Mouse (Mus musculus) testis, adult 2 months (tissue): ENCODE measurements around the gene Gm5751. TPM values are rescaled to one million over a fixed set of nuclear protein-coding genes. Genes with fewer than 3 reads are reported as not detected.
"Not testable (repeated sequence)": the region's sequence is repeated elsewhere in the genome, so short reads cannot be mapped to it uniquely, and the experiment has no call there.

Experiments
- H3K27ac ChIP-seq: fragments of 200-500 bp; 2 replicates; pipeline ENCODE4 v1.5.1; 2012; ENCODE audit warnings: low read depth, low read length; ENCODE audit not compliant: control insufficient read depth, insufficient read depth
- H3K27me3 ChIP-seq: fragments of 200-500 bp; 2 replicates; pipeline ENCODE4 v1.6.1; 2012; ENCODE audit warnings: mild to moderate bottlenecking, low read length, moderate library complexity; ENCODE audit not compliant: control insufficient read depth, insufficient read depth
- H3K36me3 ChIP-seq: fragments of 200-500 bp; 2 replicates; pipeline ENCODE4 v1.6.1; 2012; ENCODE audit warnings: mild to moderate bottlenecking, low read length; ENCODE audit not compliant: control insufficient read depth, insufficient read depth
- H3K4me1 ChIP-seq: fragments of 200-500 bp; 2 replicates; pipeline ENCODE4 v1.6.1; 2012; ENCODE audit warnings: low read length; ENCODE audit not compliant: control insufficient read depth, insufficient read depth
- H3K4me3 ChIP-seq: fragments of 200-500 bp; 2 replicates; pipeline ENCODE4 v1.5.1; 2012; ENCODE audit warnings: low read depth, mild to moderate bottlenecking, low read length, moderate library complexity, mixed read lengths; ENCODE audit not compliant: control insufficient read depth
- CTCF ChIP-seq: fragments of 200-500 bp; IDR thresholded peaks from 2 replicates; pipeline ENCODE4 v1.5.1; 2012; ENCODE audit warnings: low read depth, mild to moderate bottlenecking, inconsistent platforms, low read length, moderate library complexity; ENCODE audit not compliant: control insufficient read depth, insufficient read depth, insufficient replicate concordance
- POLR2A ChIP-seq: fragments of 200-500 bp; IDR thresholded peaks from 2 replicates; pipeline ENCODE4 v1.6.1; 2012; ENCODE audit warnings: low read depth, mild to moderate bottlenecking, inconsistent platforms, low read length, moderate library complexity; ENCODE audit not compliant: control insufficient read depth
- polyA plus RNA-seq: library from polyadenylated mRNA; depleted of rRNA; stranded (reverse); fragments of >200 nt; gene quantifications from 2 replicates; pipeline ENCODE4 v1.2.3, GENCODE M21; 2012; rRNA removed

Gene Gm5751
- 0.46 TPM in 1 of 2 replicates, not detected in the other for polyA plus RNA-seq

DNA sequence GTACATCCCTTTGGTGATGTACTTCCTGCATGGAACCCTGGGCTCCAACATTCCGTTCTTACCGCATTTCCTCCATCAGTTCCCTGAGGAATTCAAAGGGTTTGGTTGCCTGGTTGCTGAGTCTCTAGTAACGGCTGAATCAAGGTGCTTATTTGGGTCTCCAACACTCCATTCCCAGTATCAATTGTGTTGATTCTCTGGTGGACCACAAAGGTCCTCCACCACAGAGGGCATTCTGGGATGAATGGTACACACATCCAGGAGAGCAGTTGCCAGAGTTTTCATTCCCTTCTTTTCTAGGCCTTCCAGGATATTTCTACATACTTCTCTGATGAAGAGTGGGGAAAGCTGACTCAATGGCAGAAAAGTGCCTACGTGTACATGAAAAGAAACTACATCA is at the start of gene Gm5751:
Gene Gm5751, plus strand, starts transcription at position 301 of the 400 bp plus-strand sequence.
- H3K4me3 ChIP-seq, H3K27ac ChIP-seq, H3K27me3 ChIP-seq, H3K4me1 ChIP-seq, H3K36me3 ChIP-seq: not testable (repeated sequence)

DNA sequence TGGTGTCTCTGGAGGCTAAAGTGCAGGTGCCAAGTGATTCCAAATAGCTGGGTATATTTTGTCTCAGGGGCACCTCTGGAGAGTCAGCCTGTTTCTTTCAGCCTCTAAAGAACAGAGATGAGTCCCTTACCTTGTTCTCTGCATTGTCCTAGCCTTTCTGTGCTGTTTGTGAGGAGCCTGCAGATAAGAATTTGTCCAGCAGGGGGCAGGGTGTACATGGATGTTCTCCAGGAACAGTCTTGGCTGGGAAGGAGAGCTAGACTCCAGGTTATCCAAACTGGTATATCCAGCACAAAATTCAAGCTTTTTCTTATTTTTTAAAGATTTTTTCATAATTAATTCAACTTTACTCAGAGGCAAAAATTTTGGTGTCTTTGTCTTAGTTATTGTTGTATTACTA is 42.0 kb upstream of the Gm5751 start:
- Histone ChIP-seq H3K4me1 (no peaks in the 10 kb centered on the region), H3K36me3 (no peaks in the 10 kb centered on the region), H3K27me3 (no peaks in the 10 kb centered on the region), H3K27ac (no peak overlapping the region), H3K4me3 (no peak overlapping the region)
- TF ChIP-seq POLR2A (no peak), CTCF (no peak; the same call in 1 of the 2 replicates)

DNA sequence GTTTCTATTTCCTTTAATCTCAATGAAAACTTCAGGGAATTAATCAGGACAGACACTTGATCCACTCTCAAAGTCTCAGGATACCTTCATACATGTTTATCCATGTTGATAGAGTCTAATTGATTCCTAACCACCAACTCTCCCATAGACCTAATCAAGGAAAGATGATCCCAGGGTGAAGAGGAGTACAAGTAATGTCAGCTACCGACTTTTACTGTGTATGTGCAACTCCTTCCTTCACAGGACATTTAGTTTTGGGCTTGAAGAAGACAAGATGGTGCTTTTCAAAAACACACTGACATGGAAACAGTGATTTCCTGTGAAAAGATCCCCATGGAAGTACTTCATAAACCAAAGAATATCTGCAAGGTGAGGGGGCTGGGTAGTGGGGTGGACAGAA is 30.4 kb upstream of the Gm5751 start, which contains the start of gene Gm6592:
Gene Gm6592, plus strand, starts transcription at position 301 of the 400 bp plus-strand sequence.
- no peak for TF ChIP-seq POLR2A
- TF ChIP-seq CTCF, result no peak
- H3K36me3 ChIP-seq, result no peaks in the 10 kb centered on the region
- no peak within 1 kb of the TSS for H3K27ac ChIP-seq
- H3K27me3 ChIP-seq, result no peaks in the 10 kb centered on the region
- no peak within 1 kb of the TSS for H3K4me3 ChIP-seq
- no peaks in the 10 kb centered on the region for H3K4me1 ChIP-seq

- H3K4me3 ChIP-seq, result no peak overlapping the region
- no peaks in the 10 kb centered on the region for H3K4me1 ChIP-seq
- TF ChIP-seq POLR2A (no peak), CTCF (no peak)
- H3K27me3 ChIP-seq, result no peaks in the 10 kb centered on the region
- no peak overlapping the region for H3K27ac ChIP-seq
- H3K36me3 ChIP-seq, result no peaks in the 10 kb centered on the region
Observed at GRCm38 (mm10) chrX:8852486-8852885, 21.6 kb upstream of the Gm5751 start.

- H3K27ac ChIP-seq, H3K36me3 ChIP-seq, H3K27me3 ChIP-seq, H3K4me3 ChIP-seq, H3K4me1 ChIP-seq: not testable (repeated sequence)
Observed at GRCm38 (mm10) chrX:8864331-8864730, 9.7 kb upstream of the Gm5751 start.

GRCm38 (mm10) chrX:8884336-8884735 is 10.3 kb downstream of the Gm5751 start:
- H3K27ac ChIP-seq, result no peak overlapping the region
- no peaks in the 10 kb centered on the region for H3K4me1 ChIP-seq
- H3K27me3 ChIP-seq, result no peaks in the 10 kb centered on the region
- no peak for TF ChIP-seq CTCF
- TF ChIP-seq POLR2A, result no peak
- no peak overlapping the region for H3K4me3 ChIP-seq
- H3K36me3 ChIP-seq, result no peaks in the 10 kb centered on the region

DNA sequence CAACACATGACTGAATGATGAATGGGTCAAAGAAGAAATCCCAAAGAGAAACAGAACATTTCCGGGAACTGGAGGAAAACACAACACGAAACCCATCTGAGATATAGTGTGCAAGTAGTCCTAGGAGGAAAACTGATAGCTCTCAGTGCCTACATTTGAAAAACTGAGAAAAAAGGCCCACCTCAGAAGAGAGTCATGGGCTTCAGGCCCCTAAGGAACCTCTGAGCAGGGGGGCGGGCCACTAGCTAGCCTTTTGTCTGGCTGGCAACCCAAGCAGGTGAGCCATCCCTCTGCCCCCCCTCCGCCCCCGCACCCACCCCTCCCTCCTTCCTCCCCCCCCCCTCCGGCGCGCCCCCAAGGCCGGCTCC is 17.9 kb downstream of the Gm5751 start:
- Histone ChIP-seq H3K27me3 (no peaks in the 10 kb centered on the region), H3K27ac (no peak overlapping the region), H3K4me3 (peak overlapping the region; percentile 81; the same call in 1 of the 2 replicates), H3K4me1 (no peaks in the 10 kb centered on the region), H3K36me3 (no peaks in the 10 kb centered on the region)
- no peak for TF ChIP-seq CTCF
- no peak for TF ChIP-seq POLR2A

GRCm38 (mm10) chrX:8892343-8893155 is 18.5 kb downstream of the Gm5751 start, which contains the start of gene B630019K06Rik:
B630019K06Rik (plus strand) TSS chrX:8892382.
- Histone ChIP-seq H3K36me3 (no peaks in the 10 kb centered on the region), H3K4me1 (no peaks in the 10 kb centered on the region), H3K27ac (peak within 1 kb of the TSS; percentile 58; the same call in 1 of the 2 replicates), H3K27me3 (no peaks in the 10 kb centered on the region), H3K4me3 (peak within 1 kb of the TSS; percentile 81)
- TF ChIP-seq CTCF (no peak), POLR2A (no peak)
